ENCODE assay signal across 12 mouse cellular contexts in the genomic region with DNA sequence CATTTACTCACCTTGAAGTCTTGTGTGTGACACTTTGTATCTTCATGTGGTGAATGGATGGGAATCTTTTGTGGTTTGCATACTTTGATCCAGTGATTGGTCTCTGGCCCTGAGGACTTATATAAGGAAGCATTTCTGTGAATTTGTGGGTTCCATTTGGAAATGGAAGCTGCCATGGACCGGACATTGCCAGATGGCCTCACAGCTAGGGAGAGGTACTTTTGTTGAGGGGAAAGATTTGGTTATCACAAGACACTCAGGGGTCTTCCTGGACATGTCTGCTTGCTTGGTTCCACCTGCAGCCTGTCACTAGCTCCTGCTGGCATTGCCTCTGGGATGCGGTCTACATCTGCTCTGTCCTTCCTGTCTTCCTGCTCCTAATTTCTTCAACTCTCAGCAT. TPM values are rescaled to one million over a fixed set of nuclear protein-coding genes. Genes with fewer than 3 reads are reported as not detected.
A peak's percentile ranks its signal among the peaks of the same experiment; 100 is the strongest.
DNase-seq lines count a peak whose midpoint lies in the region; ATAC-seq and TF ChIP-seq lines count a peak whose summit lies in the region.
"Not testable (repeated sequence)": the region's sequence is repeated elsewhere in the genome, so short reads cannot be mapped to it uniquely, and the experiment has no call there.
"Had no signal": no experiment of that assay in that cellular context is flagged by ENCODE, and none has a peak within 500 bp of the region (broad histone marks: within the 10 kb centered on the region; RNA-seq: fewer than 3 reads in every experiment).

No protein-coding gene starts in this region.

- not testable (repeated sequence) for H3K27ac ChIP-seq in limb, embryonic 11.5 days (replicated peaks; ENCODE audit: low read depth, low read length); midbrain, postnatal 0 days (ENCODE audit: low read depth, low read length)

- H3K4me2 ChIP-seq in limb, embryonic 11.5 days (ENCODE audit: low read depth, severe bottlenecking); midbrain, postnatal 0 days (ENCODE audit: low read depth, low read length, poor library complexity, severe bottlenecking): not testable (repeated sequence)

- H3K36me3 ChIP-seq in limb, embryonic 11.5 days (ENCODE audit: control insufficient read depth, insufficient read depth, low read length); midbrain, postnatal 0 days (ENCODE audit: insufficient read depth, low read length): not testable (repeated sequence)

- H3K27me3 ChIP-seq in limb, embryonic 11.5 days (ENCODE audit: control insufficient read depth, insufficient read depth, low read length); midbrain, postnatal 0 days (ENCODE audit: insufficient read depth, low read length): not testable (repeated sequence)

- not testable (repeated sequence) for ATAC-seq in limb, embryonic 11.5 days (ENCODE audit: insufficient number of reproducible peaks, low FRiP score, low TSS enrichment, low read depth); midbrain, postnatal 0 days (ENCODE audit: low FRiP score)

- intact Hi-C loops in left cerebral cortex, postnatal 4 days (cut with DNase I), result not testable (repeated sequence)

- not testable (repeated sequence) for H3K4me3 ChIP-seq in limb, embryonic 11.5 days (ENCODE audit: low read depth, low read length); midbrain, postnatal 0 days (ENCODE audit: low read depth, low read length)

- not testable (repeated sequence) for TF ChIP-seq CTCF in midbrain, postnatal 0 days (IDR thresholded peaks at IDR 0.05)

- 87% methylated on average over 2 of the region's 2 CpGs for WGBS in limb, embryonic 11.5 days
- WGBS in midbrain, postnatal 0 days, result 94% methylated on average over 2 of the region's 2 CpGs

- H3K9ac ChIP-seq in limb, embryonic 11.5 days (ENCODE audit: low read length); midbrain, postnatal 0 days (replicated peaks; ENCODE audit: low read length, poor library complexity, severe bottlenecking): not testable (repeated sequence)

- peak; percentile 41 to 66 for DNase-seq in cerebellum, postnatal 10 days
- DNase-seq in cerebellum, postnatal 14 days, result peak; percentile 14 to 52
- DNase-seq in cerebellum, postnatal 25 days, result peak; percentile 5 to 8
- peak; percentile 31 for DNase-seq in heart, adult 11 months
- DNase-seq in left cerebral cortex, postnatal 4 days, result peak; percentile 8
- peak; percentile 6 for DNase-seq in limb, embryonic 11.5 days (ENCODE audit: low spot score)
- DNase-seq in midbrain, postnatal 0 days (ENCODE audit: low spot score), result peak; percentile 0

- H3K9me3 ChIP-seq in limb, embryonic 11.5 days (ENCODE audit: control insufficient read depth, low read length); midbrain, postnatal 0 days (ENCODE audit: low read length): not testable (repeated sequence)

- not testable (repeated sequence) for H3K4me1 ChIP-seq in limb, embryonic 11.5 days (ENCODE audit: control insufficient read depth, insufficient read depth, low read length); midbrain, postnatal 0 days (ENCODE audit: insufficient read depth, low read length)

RNA-seq across cellular contexts. Expression of gene Bcl2a1a, which starts 23.1 kb away (rescaled TPM):
- total RNA-seq in left cerebral cortex, postnatal 4 days (2021), result not detected
- polyA plus RNA-seq in limb, embryonic 11.5 days (2014; fragmentation: Nextera tagmentation; extraction: Ambion mirVana), result not detected in 2 replicates
- total RNA-seq in midbrain, postnatal 0 days (2014; rRNA removed), result not detected in 2 replicates
- 0.28 TPM in 1 of 2 replicates, not detected in the other for polyA plus RNA-seq in midbrain, postnatal 0 days (2015; fragmentation: Nextera tagmentation; extraction: Ambion mirVana)
- total RNA-seq: G1E had no signal
- polyA plus RNA-seq: brain, embryonic 14.5 days; C2C12; CD4-positive, CD25-positive, alpha-beta regulatory T cell, adult 4 months; G1E; Patski had no signal

Comparison
In these comparisons a context has a peak if more than half of its experiments do, and no peak if none do; other contexts are left out.
1. DNase-seq: peak in every context shown above with its lines; median percentile 54 in cerebellum, postnatal 10 days; 33 in cerebellum, postnatal 14 days; 31 in heart, adult 11 months; 8 in left cerebral cortex, postnatal 4 days; 6 in cerebellum, postnatal 25 days; 6 in limb, embryonic 11.5 days; 0 in midbrain, postnatal 0 days.